Mouse (Mus musculus) urinary bladder, postnatal 25 days (tissue): ENCODE measurements around the gene Trim40.
"Not testable (repeated sequence)": the region's sequence is repeated elsewhere in the genome, so short reads cannot be mapped to it uniquely, and the experiment has no call there.

ENCODE experiments used
- DNase-seq: peaks from one replicate; pipeline ENCODE4 v3.0.0; 2022; ENCODE audit warnings: low spot score

Gene Trim40

DNA sequence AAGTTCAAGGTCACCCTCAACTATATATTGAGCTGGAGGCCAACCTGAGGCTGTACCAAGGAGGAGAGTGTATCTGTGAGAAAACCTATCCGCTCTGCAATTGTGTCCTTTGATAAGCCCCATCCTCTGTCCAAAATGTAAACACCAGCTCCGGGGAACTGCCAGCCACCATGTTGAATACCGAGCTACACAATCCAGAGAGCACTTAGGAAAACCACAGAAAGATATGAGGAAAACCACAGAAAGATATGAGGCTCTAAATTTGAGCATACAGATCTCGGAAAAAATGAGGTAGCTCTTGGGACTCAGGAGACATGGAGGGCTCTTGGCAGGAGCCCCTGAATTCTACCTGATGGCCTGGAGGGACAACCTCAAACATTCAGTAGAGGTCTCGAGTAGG, 3.5 kb upstream of the Trim40 start:
- no peak for DNase-seq

DNA sequence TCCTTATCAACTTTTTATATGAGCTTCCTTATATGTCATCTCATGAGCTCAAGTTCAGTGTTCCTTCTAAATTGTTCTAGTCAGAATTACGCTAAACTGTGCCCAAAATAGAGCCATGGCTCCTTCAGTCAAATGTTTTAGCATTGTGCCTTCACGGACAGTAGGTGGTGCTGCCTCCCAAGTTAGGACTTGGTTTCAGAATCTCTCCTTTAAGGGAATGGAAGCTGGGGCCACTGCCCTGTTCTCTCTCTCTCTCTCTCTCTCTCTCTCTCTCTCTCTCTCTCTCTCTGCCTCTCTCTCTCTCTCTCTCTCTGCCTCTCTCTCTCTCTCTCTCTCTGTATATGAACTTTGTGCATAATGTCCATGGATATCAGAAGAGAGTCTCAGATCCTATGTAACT, 2.4 kb upstream of the Trim40 start:
- DNase-seq: peak; percentile 28

DNA sequence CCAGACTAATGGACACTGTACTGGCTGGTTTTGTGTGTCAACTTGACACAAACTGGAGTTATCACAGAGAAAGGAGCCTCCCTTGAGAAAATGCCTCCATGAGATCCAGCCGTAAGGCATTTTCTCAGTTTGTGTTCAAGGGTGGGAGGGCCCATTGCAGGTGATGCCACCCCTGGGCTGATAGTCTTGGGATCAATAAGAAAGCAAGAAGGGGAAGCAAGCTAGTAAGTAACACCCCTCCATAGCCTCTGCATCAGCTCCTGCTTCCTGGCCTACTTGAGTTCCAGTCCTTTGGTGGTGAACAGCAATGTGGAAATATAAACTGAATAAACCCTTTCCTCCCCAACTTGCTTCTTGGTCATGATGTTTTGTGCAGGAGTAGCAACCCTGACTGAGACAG, 1.6 kb upstream of the Trim40 start:
- DNase-seq: not testable (repeated sequence)

DNA sequence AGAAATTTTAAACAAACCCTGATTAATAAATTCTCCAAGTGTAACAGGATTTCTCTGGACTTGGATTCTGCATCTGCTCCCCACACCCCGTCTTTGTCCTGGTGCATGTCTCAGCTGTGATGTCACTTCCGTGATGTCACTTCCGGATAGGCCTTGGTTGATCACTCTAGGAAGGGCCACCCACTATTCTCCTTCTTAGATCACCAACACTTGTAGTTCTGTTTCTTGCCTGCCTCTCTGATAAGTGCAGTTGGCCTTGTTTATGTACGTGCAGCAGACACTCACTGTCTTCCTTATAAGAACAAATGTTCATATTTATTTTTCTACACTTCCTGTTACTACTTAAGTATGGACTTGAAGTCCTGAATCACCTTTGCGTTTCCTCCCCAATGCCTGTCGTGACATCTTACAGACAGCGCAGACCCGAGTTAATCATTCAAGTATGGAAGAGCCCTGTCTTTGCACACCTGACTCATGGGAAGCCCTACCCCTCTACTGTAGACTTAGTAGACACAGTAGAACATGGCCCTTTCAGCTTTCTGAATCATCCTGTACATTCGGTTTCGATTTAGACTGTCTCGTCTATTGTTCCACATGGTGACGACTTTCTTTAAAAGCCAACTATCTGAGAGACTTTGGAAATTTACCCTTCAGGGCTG, 4.7 kb downstream of the Trim40 start:
- DNase-seq: no peak

DNA sequence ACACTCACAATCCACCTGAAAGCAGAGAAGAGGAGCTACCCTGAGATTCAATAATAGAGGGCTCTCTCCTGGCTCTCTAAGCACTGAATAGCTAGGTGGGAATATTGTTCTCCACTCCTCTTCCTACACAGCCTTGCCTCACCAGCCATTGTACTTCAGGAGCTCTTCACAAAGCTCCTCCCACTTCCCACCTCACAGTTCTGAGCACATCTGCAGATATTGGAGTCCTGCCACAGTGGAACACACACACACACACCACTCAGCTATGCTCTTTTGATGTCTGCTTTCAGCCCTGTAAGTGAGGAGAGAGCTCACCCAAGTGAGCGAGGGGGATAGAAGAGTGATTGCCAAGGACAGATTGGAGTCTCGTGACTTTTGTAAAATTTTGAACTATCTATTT, 6.6 kb downstream of the Trim40 start:
- DNase-seq: no peak

DNA sequence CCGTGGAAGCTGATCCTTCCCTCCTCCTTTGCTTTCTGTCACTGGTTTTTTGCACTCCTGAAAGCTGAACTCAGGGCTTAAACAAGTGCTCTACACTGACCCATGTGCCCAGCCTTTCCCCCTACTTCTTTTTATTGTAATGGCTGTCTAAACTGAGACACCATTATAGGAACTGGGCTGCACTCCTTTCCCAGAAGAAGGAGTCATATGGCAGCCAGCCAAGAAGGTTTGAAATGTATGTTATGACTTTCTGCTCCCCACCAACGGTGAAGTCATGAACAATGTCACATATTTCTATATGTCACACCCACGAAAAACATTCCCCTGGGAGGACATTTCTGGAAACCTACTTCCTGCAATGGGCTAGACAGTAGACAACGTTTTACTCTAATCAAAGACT, 15.3 kb downstream of the Trim40 start:
- DNase-seq: no peak

DNA sequence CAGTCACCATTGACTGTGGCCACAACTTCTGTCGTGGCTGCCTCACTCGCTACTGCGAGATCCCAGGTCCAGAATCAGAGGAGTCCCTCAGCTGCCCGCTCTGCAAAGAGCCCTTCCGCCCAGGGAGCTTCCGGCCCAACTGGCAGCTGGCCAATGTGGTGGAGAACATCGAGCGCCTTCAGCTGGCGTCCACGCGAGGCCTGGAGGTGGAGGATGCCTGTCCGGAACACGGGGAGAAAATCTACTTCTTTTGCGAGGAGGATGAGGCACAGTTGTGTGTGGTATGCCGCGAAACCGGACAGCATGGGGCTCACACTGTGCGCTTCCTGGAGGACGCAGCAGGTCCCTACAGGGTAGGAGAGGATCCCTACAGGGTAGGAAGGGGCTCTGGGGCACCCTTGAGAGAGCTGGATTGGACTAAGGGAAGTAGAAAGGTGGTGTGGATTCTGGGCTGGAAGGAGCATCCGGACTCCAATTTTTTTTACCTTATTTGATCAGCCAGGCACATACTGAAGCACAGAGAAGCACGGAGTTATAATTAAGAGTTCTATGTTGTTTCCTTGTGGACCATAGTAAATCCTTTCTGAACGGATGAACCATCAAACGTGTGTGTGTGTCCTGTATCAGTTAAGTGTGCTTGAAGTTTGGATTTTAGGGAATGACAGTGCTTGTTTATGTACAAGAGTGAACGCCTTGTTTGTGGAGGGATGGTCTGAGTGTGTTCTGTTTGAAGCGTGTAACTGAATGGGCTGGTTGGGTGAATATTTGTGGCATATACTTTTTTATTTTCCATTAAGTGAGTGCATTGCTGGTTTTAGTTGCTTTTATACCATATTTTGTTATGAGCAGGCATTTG, 19.7 kb downstream of the Trim40 start:
- DNase-seq: no peak

DNA sequence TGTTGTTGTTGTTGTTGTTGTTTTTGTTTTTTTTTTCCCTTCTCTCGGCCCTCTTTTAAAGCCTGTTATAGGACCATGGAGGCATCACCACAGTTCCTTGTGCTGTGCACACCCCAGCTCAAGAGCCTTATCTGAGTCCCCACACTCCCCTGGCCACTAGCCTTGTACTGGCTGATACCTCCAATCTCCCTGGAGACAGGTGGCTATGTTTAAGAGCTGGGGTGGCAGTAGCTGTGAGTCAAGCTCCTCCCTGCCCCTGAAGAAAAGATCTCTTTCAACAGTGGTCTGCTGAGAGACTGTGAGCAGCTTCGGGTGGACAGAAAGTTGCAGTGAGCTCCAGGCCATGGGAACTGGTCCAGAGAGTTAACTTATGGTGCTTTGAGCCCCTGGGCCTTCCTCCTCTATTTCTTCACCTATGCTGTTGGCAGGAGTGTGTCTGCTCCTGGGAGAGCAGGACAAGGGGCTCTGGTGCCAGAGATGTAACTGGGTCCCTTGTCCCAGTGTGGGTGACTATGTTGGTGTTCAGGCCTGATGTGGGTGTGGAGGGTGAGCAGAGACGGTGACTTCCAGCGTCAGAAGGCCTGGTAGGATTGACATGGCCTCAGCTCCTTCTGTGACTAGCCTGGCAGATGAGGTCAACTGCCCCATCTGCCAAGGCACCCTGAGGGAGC, 20.5 kb downstream of the Trim40 start, which contains the start of gene Trim10:
Gene Trim10, plus strand, starts transcription at position 291 of the 671 bp plus-strand sequence.
- DNase-seq: no peak

DNA sequence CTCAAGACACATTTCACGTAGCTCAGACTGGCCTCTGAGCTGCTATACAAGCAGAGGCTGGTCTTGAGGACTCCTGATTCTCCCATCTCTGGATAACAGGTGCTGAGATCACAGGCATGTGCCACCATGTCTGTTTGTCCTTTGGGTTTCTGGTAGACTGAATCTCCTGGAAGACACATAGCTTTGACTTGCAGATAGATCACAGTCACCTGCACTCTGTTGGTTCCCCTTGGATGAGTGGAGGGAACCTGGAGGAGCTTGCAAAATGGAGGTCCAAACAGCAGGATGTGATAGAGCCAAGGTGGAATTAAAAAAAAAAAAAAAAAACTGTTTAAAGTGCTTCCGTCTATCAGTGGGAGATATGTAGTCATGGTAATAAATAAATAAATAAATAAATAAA, 21.1 kb downstream of the Trim40 start:
- no peak for DNase-seq

DNA sequence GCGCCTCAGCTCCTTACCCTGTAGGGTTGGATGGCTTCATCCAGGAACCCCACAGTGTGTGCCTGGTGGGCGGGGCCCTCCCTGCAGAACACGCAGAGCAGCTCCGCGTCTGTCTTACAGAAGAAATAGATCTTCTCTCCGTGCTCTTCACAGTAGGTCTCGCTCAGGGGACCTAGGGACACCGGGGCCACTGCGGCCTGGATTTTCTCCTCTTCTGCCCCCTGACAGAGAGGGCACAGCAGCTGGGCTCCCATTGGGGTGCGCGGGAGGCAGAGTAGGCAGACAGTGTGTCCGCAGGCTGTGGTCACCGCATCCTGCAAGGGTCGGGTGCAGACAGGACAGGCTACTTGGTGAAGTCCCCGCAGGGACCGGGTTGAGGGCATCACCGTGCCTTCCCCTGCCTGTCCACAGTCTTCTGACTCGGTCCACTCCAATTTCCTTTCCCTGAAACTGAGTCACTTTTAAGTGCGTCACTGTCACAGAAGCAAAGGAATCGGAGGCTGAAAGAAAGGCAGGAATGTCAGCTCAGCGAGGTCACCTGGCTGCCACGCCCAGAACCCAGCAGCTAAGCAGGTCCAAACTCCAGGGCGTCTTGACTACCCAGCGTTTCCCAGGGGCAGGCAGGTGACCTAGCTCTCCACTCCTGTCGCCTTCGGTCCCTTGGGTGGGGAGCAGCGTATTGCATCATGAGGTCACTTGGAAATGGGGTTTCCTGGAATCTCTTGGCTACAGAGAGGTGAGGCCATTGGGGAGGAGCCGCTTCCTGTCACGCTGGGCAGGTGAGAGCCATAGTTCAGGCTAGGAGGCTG, 23.0 kb downstream of the Trim40 start, which contains the start of gene Trim15:
Gene Trim15, minus strand, starts transcription at position 492 of the 809 bp plus-strand sequence.
- DNase-seq: no peak

DNA sequence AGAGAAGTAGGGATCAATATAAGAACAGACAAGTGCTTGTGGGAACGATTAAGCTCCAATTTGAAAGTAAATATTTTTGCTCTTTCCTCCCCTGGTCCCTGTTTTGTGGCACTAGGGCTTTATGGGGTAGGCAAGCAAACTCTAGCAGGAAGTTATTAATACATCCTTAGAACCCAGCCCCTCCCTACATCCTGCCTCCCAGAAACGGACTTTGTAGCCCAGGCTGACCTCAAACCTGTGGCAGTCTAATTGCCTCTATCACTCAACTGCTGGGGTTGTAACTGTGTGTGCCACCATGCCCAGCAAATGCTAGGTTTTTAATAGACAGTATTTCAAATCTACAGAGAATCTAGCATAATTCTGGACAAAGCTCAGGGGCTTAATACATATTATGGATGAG, 28.2 kb downstream of the Trim40 start:
- DNase-seq: no peak

DNA sequence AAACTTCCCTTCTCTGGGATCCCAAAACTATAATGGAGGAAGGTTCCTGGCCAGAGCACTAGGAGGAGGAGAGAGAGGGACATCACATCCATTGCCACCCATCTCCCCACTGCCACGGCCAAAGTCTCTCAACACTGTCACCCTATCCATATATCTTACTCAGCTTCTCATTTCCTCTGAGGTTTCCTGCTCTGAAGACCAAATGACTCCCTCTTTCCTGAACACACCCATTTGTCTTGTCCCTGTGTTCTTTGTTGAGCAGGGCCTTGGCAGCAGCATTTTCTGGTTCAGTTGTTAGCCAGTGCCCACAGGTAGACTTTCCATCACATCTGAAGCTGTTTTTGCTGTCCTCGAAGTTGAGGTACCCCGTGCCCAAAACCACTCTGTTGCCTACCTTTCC, 31.7 kb downstream of the Trim40 start:
- DNase-seq: no peak

DNA sequence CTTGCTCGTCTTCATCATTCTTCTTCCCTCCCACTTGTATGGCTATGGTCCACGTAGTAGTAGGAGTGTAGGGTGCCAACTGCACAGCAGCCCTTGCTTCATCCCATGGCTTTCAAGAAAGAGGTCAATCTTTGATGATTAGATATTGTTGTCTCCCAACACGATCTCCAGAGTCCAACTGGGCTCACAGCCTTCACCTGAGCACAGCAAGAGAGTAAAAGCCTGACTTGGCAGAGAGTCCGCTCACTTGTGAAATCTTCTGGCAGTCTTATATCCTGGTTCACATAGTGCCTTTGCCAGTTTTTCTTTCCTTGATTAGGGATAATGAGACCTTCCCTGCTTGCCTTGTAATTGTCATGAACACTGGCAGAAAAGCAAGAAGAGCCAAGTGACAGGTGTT, 33.7 kb downstream of the Trim40 start:
- DNase-seq: no peak

DNA sequence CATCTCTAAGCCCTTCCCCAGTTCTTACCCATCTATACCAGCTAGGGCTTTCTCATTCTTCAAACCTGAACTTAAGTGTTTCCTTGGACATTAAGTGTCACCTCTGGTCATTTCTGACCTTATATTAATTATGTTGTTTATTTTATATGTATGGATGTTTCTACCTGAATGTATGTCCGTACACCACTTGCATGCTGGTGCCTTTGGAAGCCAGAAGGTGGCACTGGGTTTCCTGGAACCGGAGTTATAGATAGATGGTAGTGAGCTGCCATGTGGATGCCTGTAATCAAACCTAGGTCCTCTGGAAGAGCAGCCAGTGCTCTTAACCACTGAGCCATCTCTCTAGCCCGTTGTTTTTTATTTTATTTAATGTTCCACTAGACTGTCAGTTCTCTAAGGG, 34.4 kb downstream of the Trim40 start:
- DNase-seq: no peak

DNA sequence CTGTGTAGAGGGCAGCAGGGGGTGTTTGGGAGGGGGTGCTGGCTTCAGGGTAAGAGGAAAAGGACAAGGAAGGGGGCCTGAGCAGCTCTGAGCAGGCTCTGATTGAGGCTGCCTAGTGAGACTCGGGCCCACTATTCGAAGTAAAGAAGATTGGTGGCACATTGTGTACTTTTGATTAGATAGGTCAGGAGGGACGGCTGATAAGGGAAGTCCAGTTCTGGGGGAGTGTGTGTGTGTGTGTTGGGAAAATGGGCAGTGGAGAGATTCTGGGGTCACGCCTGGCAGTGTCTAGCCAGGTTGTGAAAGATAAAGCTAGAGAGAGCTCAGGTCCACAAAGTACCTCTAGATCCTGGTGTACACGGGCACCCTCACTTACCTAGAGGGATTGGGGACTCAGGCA, 38.3 kb downstream of the Trim40 start:
- DNase-seq: no peak

DNA sequence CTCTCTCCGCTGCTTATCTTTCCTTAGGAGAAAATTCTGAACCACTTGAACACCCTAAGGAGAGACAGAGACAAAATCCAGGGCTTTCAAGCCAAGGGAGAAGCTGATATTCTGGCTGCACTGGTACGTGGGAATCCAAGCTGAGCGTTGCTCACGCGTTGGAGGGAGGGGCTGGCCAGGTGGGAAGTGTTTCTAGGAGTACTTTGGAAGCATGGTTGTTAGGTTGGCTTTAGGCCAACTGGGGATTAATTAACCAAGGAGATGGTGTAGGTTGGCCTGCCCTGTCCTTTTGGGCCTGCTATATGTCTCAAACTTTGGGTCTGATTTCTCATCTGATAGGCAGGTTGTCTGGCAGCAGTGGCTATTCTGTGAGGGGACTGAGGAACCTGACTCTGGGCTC, 38.7 kb downstream of the Trim40 start:
- DNase-seq: no peak

DNA sequence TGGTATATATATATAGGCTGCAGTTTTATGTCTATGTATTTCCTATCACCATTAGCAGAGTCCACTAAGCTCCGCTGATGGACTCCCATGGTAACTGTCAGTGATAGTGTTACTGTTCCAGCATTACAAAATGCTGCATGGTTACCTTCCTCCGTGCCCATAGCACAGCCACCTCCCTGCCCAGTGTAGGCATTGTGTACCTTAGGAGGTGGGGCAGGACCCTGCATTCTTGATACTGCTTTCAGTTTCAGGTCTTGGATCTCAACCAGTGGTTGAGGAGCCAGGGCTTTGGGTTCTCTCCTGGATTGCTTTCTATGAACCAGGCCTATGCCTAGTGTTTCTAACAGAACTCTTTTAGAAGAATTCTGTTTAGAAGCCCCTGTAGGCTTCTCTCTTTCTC, 39.9 kb downstream of the Trim40 start:
- DNase-seq: no peak

DNA sequence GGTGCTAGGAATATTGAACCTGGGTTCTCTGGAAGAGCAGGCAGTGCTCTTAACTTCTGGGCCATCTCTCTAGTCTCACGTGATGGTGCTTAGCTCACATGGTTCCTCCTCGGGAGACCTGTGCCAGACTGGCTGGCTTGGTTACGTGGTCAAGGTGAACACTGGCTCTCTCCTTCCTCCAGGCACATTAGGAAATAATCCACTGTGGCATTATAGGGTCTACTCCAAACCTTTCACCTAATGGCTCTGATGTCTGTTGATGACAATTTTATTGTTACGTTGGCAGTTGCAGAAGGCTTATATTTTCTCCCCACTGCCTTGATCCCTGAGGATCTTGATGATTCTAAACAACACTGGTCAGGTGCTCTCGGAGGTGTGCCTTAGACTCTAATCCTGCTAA, 41.0 kb downstream of the Trim40 start:
- DNase-seq: no peak

DNA sequence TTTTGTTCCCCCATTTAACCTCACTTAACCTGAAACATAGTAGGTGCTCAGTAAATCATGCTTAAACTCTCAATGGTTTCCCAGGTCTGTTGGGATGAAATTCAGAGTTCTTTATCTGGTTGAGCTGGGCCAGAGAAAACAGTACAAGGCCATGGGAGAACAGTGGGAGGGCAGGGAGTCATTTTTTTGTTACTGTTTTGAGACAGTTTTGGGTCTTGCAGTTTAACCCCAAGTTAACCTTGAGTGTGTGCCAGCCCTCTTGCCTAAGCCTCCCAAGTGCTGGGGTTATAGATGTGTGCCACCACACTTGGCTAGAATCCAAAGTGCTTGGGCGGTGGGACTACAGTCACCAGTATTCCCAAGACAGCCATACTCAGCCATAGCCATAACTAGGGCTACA, 45.2 kb downstream of the Trim40 start:
- DNase-seq: no peak

DNA sequence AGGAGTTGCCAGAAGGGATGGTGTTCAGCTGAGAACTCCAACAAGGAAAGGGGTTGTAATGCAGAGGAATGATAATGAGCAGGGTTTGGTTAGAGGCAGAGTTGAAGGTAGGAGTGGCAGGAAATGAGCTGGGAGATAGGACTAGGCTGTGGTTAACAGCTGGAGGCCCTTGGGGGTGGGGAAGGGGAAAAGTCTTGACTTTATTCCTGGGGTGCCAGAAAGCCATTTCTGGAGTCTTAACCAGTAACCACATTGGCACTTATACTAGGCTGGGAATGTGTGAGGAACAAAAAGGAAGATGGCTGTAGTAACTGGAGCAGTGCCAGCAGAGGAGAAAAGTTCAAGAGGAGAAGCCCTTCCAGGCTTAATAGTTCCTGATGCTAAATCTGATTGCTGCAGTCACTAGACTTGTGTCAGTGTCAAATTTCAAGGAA, 45.6 kb downstream of the Trim40 start:
- DNase-seq: no peak

DNA sequence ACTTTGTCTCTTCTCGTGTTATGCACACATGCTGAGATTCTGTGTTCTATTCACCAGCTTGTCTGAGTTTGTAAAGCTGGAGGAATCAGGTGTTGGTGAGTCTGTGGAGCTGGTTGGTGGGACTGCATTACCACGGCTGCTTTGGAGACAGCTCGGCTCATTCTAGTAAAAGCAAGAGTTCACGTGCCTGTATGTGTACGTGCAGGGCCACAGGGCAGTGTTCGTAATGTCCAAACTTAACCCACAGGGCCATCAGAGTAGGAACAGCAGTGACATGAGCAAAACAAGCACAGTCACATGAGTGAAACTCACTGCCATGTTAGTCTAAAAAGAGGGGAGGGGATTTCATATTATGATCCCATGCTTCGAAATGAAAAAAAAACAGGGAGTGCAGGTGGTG, 46.2 kb downstream of the Trim40 start:
- no peak for DNase-seq

DNA sequence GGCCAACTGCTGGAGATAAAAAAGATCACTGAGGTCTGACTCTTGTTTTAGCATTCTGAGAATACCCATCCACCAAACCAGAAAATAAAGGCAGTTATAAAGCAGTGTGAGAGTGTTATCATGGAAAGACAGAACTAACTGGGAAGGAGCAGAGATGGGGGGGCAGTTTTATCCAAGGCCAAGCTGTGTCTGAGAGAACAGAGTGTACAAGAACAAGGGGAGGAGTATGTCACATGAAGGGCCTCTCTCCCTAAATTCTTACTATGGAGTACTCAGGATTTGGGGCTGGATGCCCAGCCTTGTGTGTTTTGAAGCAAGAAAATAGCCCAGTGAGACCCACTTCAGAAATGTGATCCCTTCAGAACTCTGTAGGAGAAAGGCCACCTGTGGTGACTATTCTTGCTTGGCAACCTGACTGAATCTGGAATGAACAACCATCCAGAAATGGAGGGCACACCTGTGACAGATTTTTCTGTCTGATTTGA, 48.9 kb downstream of the Trim40 start:
- DNase-seq: no peak
